Mouse (Mus musculus): ENCODE measurements around the gene Lrrc14b. TPM values are rescaled to one million over a fixed set of nuclear protein-coding genes. Genes with fewer than 3 reads are reported as not detected.

Gene Lrrc14b
- polyA plus RNA-seq (2014; fragmentation: Illumina TruSeq; extraction: RNeasy Lipid Tissue Mini Kit (QIAGEN cat#74804)), result 0.48 TPM

DNA sequence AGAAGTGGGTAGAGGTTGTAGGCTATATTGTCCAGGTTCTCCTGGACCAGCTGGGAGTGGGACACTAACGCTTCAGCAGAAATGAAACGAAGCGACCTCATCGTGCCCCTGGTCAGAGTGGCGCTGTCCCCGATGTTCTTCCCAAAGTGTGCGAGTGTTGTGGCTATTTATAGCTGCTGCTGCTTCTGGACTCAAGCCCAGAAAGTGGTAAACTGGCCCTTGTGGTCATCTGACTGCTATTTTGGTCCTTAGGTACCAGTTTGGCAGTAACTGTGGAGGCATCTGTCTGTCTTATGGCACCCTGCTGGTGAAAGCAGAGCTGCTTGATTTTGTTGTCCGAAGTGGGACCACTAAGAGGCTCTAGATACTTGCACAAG lies at the start of gene Lrrc14b:
TSS of gene Lrrc14b (minus strand) at position 147 of the 377 bp plus-strand sequence.

GRCm38 (mm10) chr13:74399298-74399839 lies 35.6 kb upstream of the Lrrc14b start, which contains the start of gene Ftl1-ps1:
Gene Ftl1-ps1 (plus strand): TSS chr13:74399694.

GRCm38 (mm10) chr13:74390371-74390990 lies 26.7 kb upstream of the Lrrc14b start, which contains the start of gene Zfp72:
Gene Zfp72 (minus strand): TSS chr13:74390836.

GRCm38 (mm10) chr13:74349566-74350434 lies 14.0 kb downstream of the Lrrc14b start, which contains the start of the genes Sdha and Ccdc127:
Gene Sdha (minus strand): TSS chr13:74350280.
Gene Ccdc127 (plus strand): TSS chr13:74350309.

DNA sequence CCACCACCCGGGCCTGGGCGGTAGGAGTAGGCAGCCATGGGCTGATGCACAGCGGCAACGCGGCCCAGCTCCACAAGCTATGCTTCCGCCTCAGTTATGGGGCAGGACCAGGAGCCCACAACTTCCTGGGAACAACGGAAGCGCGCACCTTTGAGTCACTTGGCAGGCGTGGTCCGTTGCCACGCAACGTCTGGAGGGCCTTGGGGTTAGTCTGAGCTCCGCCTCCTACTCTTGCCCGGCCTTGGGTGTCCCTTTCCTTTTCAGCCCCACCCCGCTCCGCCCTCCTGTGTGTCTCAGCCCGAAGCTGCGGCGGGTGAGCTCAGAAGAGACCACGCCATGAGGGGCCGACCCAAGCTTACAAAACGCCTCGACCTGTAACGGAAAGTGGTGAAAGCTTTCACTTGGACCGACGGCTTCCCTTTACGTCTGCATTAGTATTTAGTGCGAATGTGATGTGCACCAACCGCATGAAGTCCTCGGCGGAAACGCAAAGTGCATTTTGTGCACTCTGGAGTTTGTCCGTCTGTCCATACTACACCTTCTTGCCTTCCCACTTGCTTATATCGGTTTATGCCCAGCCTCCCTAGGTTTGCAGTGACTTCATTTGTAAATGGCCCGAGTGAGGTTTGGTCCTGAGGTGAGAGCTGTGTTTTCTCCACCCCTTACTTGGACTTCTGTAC lies 46.5 kb downstream of the Lrrc14b start, which contains the start of gene Pdcd6:
TSS of gene Pdcd6 (minus strand) at position 411 of the 680 bp plus-strand sequence.

Other genes starting within 250 kb of the Lrrc14b start
- gene Slc9a3, start 242.5 kb downstream of the Lrrc14b start, polyA plus RNA-seq (2014; fragmentation: Illumina TruSeq; extraction: RNeasy Lipid Tissue Mini Kit (QIAGEN cat#74804)), result 3.8 TPM
- gene Exoc3, start 155.3 kb downstream of the Lrrc14b start, polyA plus RNA-seq (2014; fragmentation: Illumina TruSeq; extraction: RNeasy Lipid Tissue Mini Kit (QIAGEN cat#74804)), result 45.6 TPM
- 0.94 TPM for gene Ahrr, start 71.7 kb downstream of the Lrrc14b start, polyA plus RNA-seq (2014; fragmentation: Illumina TruSeq; extraction: RNeasy Lipid Tissue Mini Kit (QIAGEN cat#74804))
- 108 TPM for gene Pdcd6, start 46.4 kb downstream of the Lrrc14b start, polyA plus RNA-seq (2014; fragmentation: Illumina TruSeq; extraction: RNeasy Lipid Tissue Mini Kit (QIAGEN cat#74804))
- gene Sdha, start 13.7 kb downstream of the Lrrc14b start, polyA plus RNA-seq (2014; fragmentation: Illumina TruSeq; extraction: RNeasy Lipid Tissue Mini Kit (QIAGEN cat#74804)), result 262 TPM
- gene Ccdc127, start 13.7 kb downstream of the Lrrc14b start, polyA plus RNA-seq (2014; fragmentation: Illumina TruSeq; extraction: RNeasy Lipid Tissue Mini Kit (QIAGEN cat#74804)), result 32.8 TPM
- 55.6 TPM for gene Zfp72, start 26.8 kb upstream of the Lrrc14b start, polyA plus RNA-seq (2014; fragmentation: Illumina TruSeq; extraction: RNeasy Lipid Tissue Mini Kit (QIAGEN cat#74804))
- gene Ftl1-ps1, start 35.7 kb upstream of the Lrrc14b start, polyA plus RNA-seq (2014; fragmentation: Illumina TruSeq; extraction: RNeasy Lipid Tissue Mini Kit (QIAGEN cat#74804)), result 3.4 TPM
- gene Zfp825, start 130.0 kb upstream of the Lrrc14b start, polyA plus RNA-seq (2014; fragmentation: Illumina TruSeq; extraction: RNeasy Lipid Tissue Mini Kit (QIAGEN cat#74804)), result 79.6 TPM